Mouse (Mus musculus) thymus, adult 2 months (tissue): Measurements from ENCODE around the gene Ubap2.

Source experiments
- CTCF ChIP-seq: fragments of 200-500 bp; IDR thresholded peaks from 2 replicates; pipeline ENCODE4 v1.5.1; 2012; ENCODE audit warnings: mild to moderate bottlenecking, control low read depth, low read length, moderate library complexity, borderline replicate concordance; ENCODE audit not compliant: control insufficient read depth, poor library complexity, insufficient read depth; ENCODE audit errors: extremely low read depth
- POLR2A ChIP-seq: fragments of 200-500 bp; IDR thresholded peaks from 2 replicates; pipeline ENCODE4 v1.6.1; 2012; ENCODE audit warnings: mild to moderate bottlenecking, low read length, control low read depth, moderate library complexity; ENCODE audit not compliant: control insufficient read depth, poor library complexity, insufficient read depth; ENCODE audit errors: extremely low read depth

- TF ChIP-seq POLR2A (no peak), CTCF (no peak)
Observed at GRCm38 (mm10) chr4:41315173-41315572, 40.2 kb upstream of the Ubap2 start.
